Mouse (Mus musculus) myocyte (in vitro differentiated cells): Measurements from ENCODE around the gene Otud4. TPM values are rescaled to one million over a fixed set of nuclear protein-coding genes. Genes with fewer than 3 reads are reported as not detected.
"Not testable (repeated sequence)": the region's sequence is repeated elsewhere in the genome, so short reads cannot be mapped to it uniquely, and the experiment has no call there.

Experiments used
- H3K27me3 ChIP-seq: one replicate; pipeline ENCODE4 v1.6.1; 2011; ENCODE audit not compliant: control insufficient read depth, insufficient read depth, insufficient read length
- H3K36me3 ChIP-seq: one replicate; pipeline ENCODE4 v1.6.1; 2011; ENCODE audit not compliant: control insufficient read depth, insufficient read depth
- H3K4me2 ChIP-seq: one replicate; pipeline ENCODE4 v1.6.1; 2011; ENCODE audit warnings: low read depth, control low read depth
- H3K4me3 ChIP-seq: one replicate; pipeline ENCODE4 v1.5.1; 2011; ENCODE audit warnings: mild to moderate bottlenecking, control low read depth, moderate library complexity
- H3K79me2 ChIP-seq: one replicate; pipeline ENCODE4 v1.6.1; 2011; ENCODE audit not compliant: control insufficient read depth, insufficient read depth
- H3ac ChIP-seq: one replicate; pipeline ENCODE4 v1.6.1; 2011; ENCODE audit not compliant: control insufficient read depth, insufficient read length
- CEBPB ChIP-seq: IDR thresholded peaks from 2 replicates; pipeline ENCODE4 v1.6.1; 2011; ENCODE audit warnings: mild to moderate bottlenecking, moderate library complexity; ENCODE audit not compliant: poor library complexity, insufficient read depth, severe bottlenecking
- E2F4 ChIP-seq: IDR thresholded peaks from one replicate; pipeline ENCODE4 v1.6.1; 2011; ENCODE audit warnings: mild to moderate bottlenecking, control low read depth, moderate library complexity; ENCODE audit not compliant: insufficient read depth
- MAX ChIP-seq: IDR thresholded peaks from one replicate; pipeline ENCODE4 v1.6.1; 2011; ENCODE audit warnings: low read depth, mild to moderate bottlenecking, control low read depth
- MYOD1 ChIP-seq, 3 experiments: IDR thresholded peaks; one replicate each; pipeline ENCODE4 v1.6.1; 2011; ENCODE audit warnings: control low read depth in 2 of 3, low read depth in 2 of 3, mild to moderate bottlenecking in 2 of 3, moderate library complexity in 1 of 3; ENCODE audit not compliant: insufficient read length in 2 of 3, control insufficient read depth in 1 of 3
- MYOG ChIP-seq, 3 experiments: IDR thresholded peaks; one replicate each; pipeline ENCODE4 v1.6.1; 2011; ENCODE audit warnings: control low read depth in 2 of 3, low read depth in 2 of 3, mild to moderate bottlenecking in 2 of 3; ENCODE audit not compliant: insufficient read length in 2 of 3, control insufficient read depth in 1 of 3, insufficient read depth in 1 of 3
- POLR2A ChIP-seq: IDR thresholded peaks from one replicate; pipeline ENCODE4 v1.6.1; 2011; ENCODE audit warnings: low read depth, mild to moderate bottlenecking, control low read depth, moderate library complexity; ENCODE audit not compliant: insufficient read length
- POLR2AphosphoS2 ChIP-seq: IDR thresholded peaks from one replicate; pipeline ENCODE4 v1.6.1; 2011; ENCODE audit warnings: low read depth, control low read depth; ENCODE audit not compliant: insufficient read length
- REST ChIP-seq: IDR thresholded peaks from one replicate; pipeline ENCODE4 v1.6.1; 2011; ENCODE audit warnings: mild to moderate bottlenecking, control low read depth, moderate library complexity; ENCODE audit not compliant: insufficient read depth, insufficient read length
- SRF ChIP-seq: IDR thresholded peaks from one replicate; pipeline ENCODE4 v1.6.1; 2011; ENCODE audit warnings: low read depth; ENCODE audit not compliant: control insufficient read depth, insufficient read length
- TCF12 ChIP-seq: IDR thresholded peaks from one replicate; pipeline ENCODE4 v1.6.1; 2011; ENCODE audit warnings: mild to moderate bottlenecking, control low read depth; ENCODE audit not compliant: poor library complexity, insufficient read depth, severe bottlenecking
- TCF3 ChIP-seq: IDR thresholded peaks from one replicate; pipeline ENCODE4 v1.6.1; 2011; ENCODE audit warnings: low read depth, control low read depth; ENCODE audit not compliant: insufficient read length
- USF1 ChIP-seq: IDR thresholded peaks from one replicate; pipeline ENCODE4 v1.6.1; 2011; ENCODE audit warnings: low read depth, mild to moderate bottlenecking, control low read depth, moderate library complexity
- polyA plus RNA-seq: library from polyadenylated mRNA; unstranded; fragments of >200 nt; fragmentation: generic; extraction: Trizol; gene quantifications from one replicate; pipeline ENCODE4 v1.2.1, GENCODE M21; 2012; ENCODE audit warnings: missing spikeins

Otud4 gene
- 6.0 TPM for polyA plus RNA-seq

DNA sequence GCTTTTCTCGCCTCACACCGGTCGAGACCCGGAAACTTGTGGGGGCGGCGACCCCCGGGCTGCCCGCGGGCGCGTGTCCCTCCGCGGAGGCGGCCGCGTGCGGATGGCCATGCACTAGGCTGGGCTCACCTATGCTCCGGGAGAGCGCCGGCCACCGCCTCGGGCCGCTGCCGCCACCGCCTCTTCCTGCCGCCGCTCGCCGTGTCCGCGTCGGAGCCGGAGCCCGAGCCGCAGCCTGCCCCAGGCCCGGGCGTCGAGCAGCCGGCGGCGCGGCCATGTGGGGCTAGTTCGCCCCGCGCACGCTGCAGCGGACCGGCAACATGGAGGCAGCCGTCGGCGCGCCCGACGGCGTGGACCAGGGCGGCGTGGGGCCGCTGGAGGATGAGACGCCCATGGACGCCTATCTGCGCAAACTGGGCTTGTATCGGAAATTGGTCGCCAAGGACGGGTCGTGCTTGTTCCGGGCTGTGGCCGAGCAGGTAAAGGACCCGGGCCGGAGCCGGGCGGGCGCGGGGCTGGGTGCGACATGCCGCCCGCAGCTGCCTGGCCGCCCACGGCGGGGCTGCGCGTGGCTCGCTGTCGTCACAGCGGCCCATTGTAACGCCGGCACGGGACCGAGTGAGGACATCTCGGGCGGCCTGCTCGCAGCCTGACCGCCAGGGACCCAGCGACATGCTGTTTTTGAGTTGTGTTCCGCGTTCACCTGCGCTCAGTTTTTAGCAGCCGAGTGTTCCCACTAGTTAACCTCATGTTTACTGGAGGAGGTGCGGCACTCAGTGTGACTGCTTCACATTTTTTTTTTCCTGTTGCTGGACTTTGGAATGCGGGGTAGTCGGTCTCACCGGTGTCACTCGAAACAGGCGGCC is at the start of gene Otud4:
Gene Otud4, plus strand, starts transcription at position 33 of the 866 bp plus-strand sequence.
- H3K27me3 ChIP-seq, result no peaks in the 10 kb centered on the region
- H3K4me3 ChIP-seq, result peak within 1 kb of the TSS; percentile 47
- H3ac ChIP-seq, result peak within 1 kb of the TSS; percentile 71
- peak within 1 kb of the TSS; percentile 93 for H3K4me2 ChIP-seq
- peak in 1 of 3 experiments; percentile 64 for TF ChIP-seq MYOG (IDR thresholded peaks at IDR 0.05; ENCODE audit: control insufficient read depth in 1 of 3, insufficient read depth in 1 of 3, insufficient read length in 2 of 3, low read depth in 2 of 3)
- TF ChIP-seq USF1, result no peak
- TF ChIP-seq POLR2AphosphoS2, result peak; percentile 47
- TF ChIP-seq E2F4, result no peak
- peak; percentile 54 for TF ChIP-seq POLR2A
- TF ChIP-seq MYOD1 (IDR thresholded peaks at IDR 0.05; ENCODE audit: control insufficient read depth in 1 of 3, insufficient read length in 2 of 3, low read depth in 2 of 3), result peak in 2 of 3 experiments; percentile 20 to 81
- TF ChIP-seq MAX, result no peak
- TF ChIP-seq TCF3, result no peak
- H3K36me3 ChIP-seq, result peaks cover 3% of the 10 kb centered on the region
- peaks cover 51% of the 10 kb centered on the region for H3K79me2 ChIP-seq

DNA sequence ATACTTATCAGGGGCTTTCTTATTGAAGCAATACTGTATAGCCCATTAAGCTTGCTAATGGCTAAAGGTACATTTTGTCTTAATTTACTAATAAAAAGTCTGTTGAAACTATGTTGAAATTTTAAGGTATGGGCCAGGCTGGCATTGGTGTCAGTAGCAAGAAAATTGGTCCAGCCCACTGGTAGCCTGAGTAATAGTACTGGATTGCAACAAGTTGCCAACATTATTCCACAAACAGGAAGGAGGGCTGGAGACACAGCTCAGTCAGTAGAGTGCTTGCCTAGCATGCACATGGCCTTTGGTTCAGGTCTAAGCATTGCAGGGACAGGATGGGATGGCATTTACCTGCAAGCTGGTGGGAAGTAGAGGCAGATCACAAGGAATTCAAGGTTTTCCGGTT is 38.5 kb upstream of the Otud4 start:
- no peak overlapping the region for H3K4me3 ChIP-seq
- no peaks in the 10 kb centered on the region for H3K27me3 ChIP-seq
- no peaks in the 10 kb centered on the region for H3K79me2 ChIP-seq
- TF ChIP-seq POLR2A (peak; percentile 42), CEBPB (peak; percentile 69; the same call in 1 of the 2 replicates), MAX (no peak)
- H3K4me2 ChIP-seq, result no peak overlapping the region
- H3K36me3 ChIP-seq, result no peaks in the 10 kb centered on the region
- no peak overlapping the region for H3ac ChIP-seq

DNA sequence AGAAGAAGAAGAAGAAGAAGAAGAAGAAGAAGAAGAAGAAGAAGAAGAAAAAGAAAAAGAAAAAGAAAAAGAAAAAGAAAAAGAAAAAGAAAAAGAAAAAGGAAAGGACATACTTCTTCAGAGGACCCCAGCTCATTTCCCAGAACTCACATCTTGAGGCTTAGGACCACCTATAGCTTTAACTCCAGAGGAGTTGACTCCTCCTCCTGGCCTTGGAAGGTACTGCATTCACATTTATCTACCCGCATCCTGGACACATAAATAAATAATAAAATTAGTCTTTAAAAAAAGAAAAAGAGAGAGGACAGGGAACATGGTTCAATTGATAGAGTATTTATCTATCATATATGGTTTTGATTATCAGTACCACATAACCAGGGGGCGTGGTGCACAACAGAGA is 36.2 kb upstream of the Otud4 start:
- not testable (repeated sequence) for H3K36me3 ChIP-seq, H3K27me3 ChIP-seq, H3K4me2 ChIP-seq, H3ac ChIP-seq, H3K4me3 ChIP-seq, H3K79me2 ChIP-seq

DNA sequence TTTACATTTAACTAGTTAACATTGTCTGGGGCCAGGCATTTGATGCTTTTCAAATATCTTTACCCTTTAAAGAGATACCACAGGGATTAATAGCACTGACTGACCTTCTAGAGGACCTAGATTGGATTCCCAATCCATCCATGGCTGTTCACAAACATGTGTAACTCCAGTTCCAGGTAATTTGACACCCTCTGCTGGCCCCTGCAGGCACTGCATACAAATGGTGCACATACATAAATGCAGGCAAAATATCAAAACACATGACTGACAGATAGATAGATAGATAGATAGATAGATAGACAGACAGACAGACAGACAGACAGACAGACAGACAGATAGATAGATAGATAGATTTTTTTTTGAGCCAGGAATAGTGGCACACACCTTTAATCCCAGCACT is 33.2 kb upstream of the Otud4 start:
- TF ChIP-seq SRF (no peak), MAX (no peak), MYOD1 (IDR thresholded peaks at IDR 0.05; ENCODE audit: control insufficient read depth in 1 of 3, insufficient read length in 2 of 3, low read depth in 2 of 3) (no peak), POLR2A (no peak), CEBPB (no peak), TCF3 (no peak), POLR2AphosphoS2 (no peak), MYOG (IDR thresholded peaks at IDR 0.05; ENCODE audit: control insufficient read depth in 1 of 3, insufficient read depth in 1 of 3, insufficient read length in 2 of 3, low read depth in 2 of 3) (no peak), TCF12 (no peak), REST (no peak), E2F4 (no peak), USF1 (no peak)
- no peaks in the 10 kb centered on the region for H3K27me3 ChIP-seq

DNA sequence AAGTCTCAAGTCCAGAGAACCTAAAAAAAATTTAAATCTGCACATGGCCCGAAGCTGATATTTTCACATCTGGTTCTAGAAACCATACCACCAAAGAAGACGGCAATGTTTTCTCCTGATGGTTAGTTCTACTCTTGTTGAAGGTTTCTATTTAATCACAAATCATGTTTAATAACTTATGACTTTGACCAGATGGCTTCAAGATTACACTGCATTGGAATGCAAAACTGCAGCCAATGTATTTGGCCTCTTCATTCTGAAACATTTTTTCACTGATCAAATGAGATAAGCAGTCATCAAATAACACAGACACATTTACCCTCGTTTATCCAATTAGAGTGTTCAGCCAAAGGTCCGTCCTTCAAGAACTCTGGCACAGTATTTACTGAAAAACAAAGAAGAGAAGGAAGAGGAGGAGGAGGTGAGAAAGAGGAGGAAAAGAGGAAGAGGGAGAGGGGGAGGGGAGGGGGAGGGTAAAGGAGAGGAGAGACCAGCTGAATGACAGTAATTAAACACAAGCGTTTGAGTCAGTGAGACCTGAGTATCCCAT is 32.6 kb upstream of the Otud4 start:
- H3K36me3 ChIP-seq, result no peaks in the 10 kb centered on the region
- no peak for TF ChIP-seq SRF
- no peak for TF ChIP-seq E2F4
- no peak overlapping the region for H3ac ChIP-seq
- H3K4me3 ChIP-seq, result no peak overlapping the region
- no peaks in the 10 kb centered on the region for H3K27me3 ChIP-seq
- no peak overlapping the region for H3K4me2 ChIP-seq
- no peaks in the 10 kb centered on the region for H3K79me2 ChIP-seq

More for the DNA sequence above, 33.2 kb upstream of the Otud4 start:
- H3K4me2 ChIP-seq, result no peak overlapping the region
- no peaks in the 10 kb centered on the region for H3K79me2 ChIP-seq
- no peaks in the 10 kb centered on the region for H3K36me3 ChIP-seq
- H3ac ChIP-seq, result no peak overlapping the region
- H3K4me3 ChIP-seq, result no peak overlapping the region
